Mouse (Mus musculus) neural tube, embryonic 12.5 days (tissue): ENCODE data around the gene Ubtd2. TPM values are rescaled to one million over a fixed set of nuclear protein-coding genes. Genes with fewer than 3 reads are reported as not detected.

ENCODE experiments used
- ATAC-seq: fragments of 200-750 bp; cut with Nextera tagmentation; 2 replicates; pipeline ENCODE4 v1.8.0; 2017; ENCODE audit warnings: low read depth, mild to moderate bottlenecking, moderate TSS enrichment, moderate library complexity; ENCODE audit not compliant: low FRiP score
- H3K27ac ChIP-seq: fragments of 300-500 bp; sonication (generic); 2 replicates; pipeline ENCODE4 v1.5.1; 2016
- H3K27me3 ChIP-seq: fragments of 300-500 bp; sonication (generic); replicated peaks from 2 replicates; pipeline ENCODE4 v1.6.1; 2016; ENCODE audit warnings: mild to moderate bottlenecking
- H3K36me3 ChIP-seq: fragments of 300-500 bp; sonication (generic); 2 replicates; pipeline ENCODE4 v1.6.1; 2016; ENCODE audit warnings: mild to moderate bottlenecking
- H3K4me1 ChIP-seq: fragments of 300-500 bp; sonication (generic); 2 replicates; pipeline ENCODE4 v1.6.1; 2016
- H3K4me2 ChIP-seq: fragments of 300-500 bp; sonication (generic); replicated peaks from 2 replicates; pipeline ENCODE4 v1.6.1; 2016; ENCODE audit warnings: mild to moderate bottlenecking
- H3K4me3 ChIP-seq: fragments of 300-500 bp; sonication (generic); 2 replicates; pipeline ENCODE4 v1.5.1; 2016
- H3K9ac ChIP-seq: fragments of 300-500 bp; sonication (generic); 2 replicates; pipeline ENCODE4 v1.6.1; 2016; ENCODE audit warnings: mild to moderate bottlenecking
- H3K9me3 ChIP-seq: fragments of 300-500 bp; sonication (generic); 2 replicates; pipeline ENCODE4 v1.6.1; 2016; ENCODE audit warnings: mild to moderate bottlenecking
- WGBS: fragments of 180-500 bp; shearing (Covaris S2); methylation state at CpG from one replicate; pipeline ENCODE4 v1.1.7; 2016; 5-methylcytosine and 5-hydroxymethylcytosine counted together
- polyA plus RNA-seq: library from polyadenylated mRNA; unstranded; fragments of >200 nt; fragmentation: Nextera tagmentation; extraction: Ambion mirVana; gene quantifications from 2 replicates; pipeline ENCODE4 v1.2.1, GENCODE M21; 2016

Ubtd2 gene
- polyA plus RNA-seq, 1 experiment from 2014 or later: 60.6 TPM

GRCm38 (mm10) chr11:32542687-32543411 lies 87.7 kb downstream of the Ubtd2 start:
- no peak overlapping the region for H3K27ac ChIP-seq
- no peaks in the 10 kb centered on the region for H3K9me3 ChIP-seq
- peaks cover 23% of the 10 kb centered on the region for H3K4me1 ChIP-seq
- ATAC-seq: no peak
- no peak overlapping the region for H3K9ac ChIP-seq
- no peak overlapping the region for H3K4me3 ChIP-seq
- 50% methylated on average over 2 of the region's 3 CpGs for WGBS
- H3K36me3 ChIP-seq: no peaks in the 10 kb centered on the region
- H3K27me3 ChIP-seq: no peaks in the 10 kb centered on the region
- H3K4me2 ChIP-seq: no peak overlapping the region

- 86% methylated on average over 6 of the region's 6 CpGs for WGBS
- no peaks in the 10 kb centered on the region for H3K36me3 ChIP-seq
- ATAC-seq: no peak
- no peak overlapping the region for H3K4me3 ChIP-seq
- no peak overlapping the region for H3K9ac ChIP-seq
- H3K4me1 ChIP-seq: peaks cover 11% of the 10 kb centered on the region; the same call in 1 of the 2 replicates
- H3K9me3 ChIP-seq: no peaks in the 10 kb centered on the region
- H3K27me3 ChIP-seq: no peaks in the 10 kb centered on the region
- no peak overlapping the region for H3K4me2 ChIP-seq
- H3K27ac ChIP-seq: no peak overlapping the region
Measured at GRCm38 (mm10) chr11:32544041-32544440, 88.9 kb downstream of the Ubtd2 start.

- Histone ChIP-seq H3K27me3 (no peaks in the 10 kb centered on the region), H3K9ac (no peak overlapping the region), H3K9me3 (no peaks in the 10 kb centered on the region), H3K4me1 (peaks cover 12% of the 10 kb centered on the region), H3K4me3 (no peak overlapping the region), H3K4me2 (no peak overlapping the region), H3K27ac (no peak overlapping the region), H3K36me3 (no peaks in the 10 kb centered on the region)
- no peak for ATAC-seq
- 91% methylated on average over 5 of the region's 5 CpGs for WGBS
Measured at GRCm38 (mm10) chr11:32544497-32544896, 89.3 kb downstream of the Ubtd2 start.

- ATAC-seq: no peak
- Histone ChIP-seq H3K27ac (no peak overlapping the region), H3K9me3 (no peaks in the 10 kb centered on the region), H3K4me3 (no peak overlapping the region), H3K4me1 (peaks cover 14% of the 10 kb centered on the region), H3K9ac (no peak overlapping the region), H3K36me3 (no peaks in the 10 kb centered on the region), H3K4me2 (no peak overlapping the region), H3K27me3 (no peaks in the 10 kb centered on the region)
- 79% methylated on average over 12 of the region's 12 CpGs for WGBS
Measured at GRCm38 (mm10) chr11:32545605-32546004, 90.4 kb downstream of the Ubtd2 start.

GRCm38 (mm10) chr11:32546483-32546882 lies 91.3 kb downstream of the Ubtd2 start:
- H3K27me3 ChIP-seq: no peaks in the 10 kb centered on the region
- H3K27ac ChIP-seq: no peak overlapping the region
- no peaks in the 10 kb centered on the region for H3K9me3 ChIP-seq
- WGBS: 93% methylated on average over 5 of the region's 5 CpGs
- peaks cover 17% of the 10 kb centered on the region for H3K4me1 ChIP-seq
- H3K36me3 ChIP-seq: no peaks in the 10 kb centered on the region
- H3K4me2 ChIP-seq: no peak overlapping the region
- no peak overlapping the region for H3K9ac ChIP-seq
- H3K4me3 ChIP-seq: no peak overlapping the region
- ATAC-seq: no peak

- no peaks in the 10 kb centered on the region for H3K36me3 ChIP-seq
- 80% methylated on average over 10 of the region's 10 CpGs for WGBS
- H3K9ac ChIP-seq: no peak overlapping the region
- H3K27me3 ChIP-seq: no peaks in the 10 kb centered on the region
- ATAC-seq: no peak
- H3K4me3 ChIP-seq: no peak overlapping the region
- H3K4me2 ChIP-seq: no peak overlapping the region
- H3K27ac ChIP-seq: no peak overlapping the region
- H3K9me3 ChIP-seq: no peaks in the 10 kb centered on the region
- H3K4me1 ChIP-seq: peaks cover 26% of the 10 kb centered on the region
Measured at GRCm38 (mm10) chr11:32547391-32547947, 92.3 kb downstream of the Ubtd2 start.

GRCm38 (mm10) chr11:32548240-32548639 lies 93.1 kb downstream of the Ubtd2 start:
- Histone ChIP-seq H3K4me3 (no peak overlapping the region), H3K9ac (no peak overlapping the region), H3K9me3 (no peaks in the 10 kb centered on the region), H3K27ac (no peak overlapping the region), H3K27me3 (no peaks in the 10 kb centered on the region), H3K4me2 (no peak overlapping the region), H3K4me1 (peaks cover 27% of the 10 kb centered on the region), H3K36me3 (no peaks in the 10 kb centered on the region)
- no peak for ATAC-seq
- WGBS: 90% methylated on average over 4 of the region's 4 CpGs

- Histone ChIP-seq H3K4me2 (no peak overlapping the region), H3K9ac (no peak overlapping the region), H3K4me3 (no peak overlapping the region), H3K9me3 (no peaks in the 10 kb centered on the region), H3K4me1 (peaks cover 29% of the 10 kb centered on the region), H3K27me3 (no peaks in the 10 kb centered on the region), H3K36me3 (no peaks in the 10 kb centered on the region), H3K27ac (no peak overlapping the region)
- no peak for ATAC-seq
- 57% methylated on average over 6 of the region's 6 CpGs for WGBS
Measured at GRCm38 (mm10) chr11:32549236-32549635, 94.1 kb downstream of the Ubtd2 start.

- Histone ChIP-seq H3K36me3 (no peaks in the 10 kb centered on the region), H3K9ac (no peak overlapping the region), H3K27me3 (no peaks in the 10 kb centered on the region), H3K27ac (no peak overlapping the region), H3K4me2 (no peak overlapping the region), H3K4me1 (peaks cover 29% of the 10 kb centered on the region), H3K9me3 (no peaks in the 10 kb centered on the region), H3K4me3 (no peak overlapping the region)
- ATAC-seq: peak; percentile 32
- WGBS: 29% methylated on average over 4 of the region's 4 CpGs
Measured at GRCm38 (mm10) chr11:32550102-32550501, 94.9 kb downstream of the Ubtd2 start.

GRCm38 (mm10) chr11:32551056-32551455 lies 95.9 kb downstream of the Ubtd2 start:
- WGBS: 93% methylated on average over 4 of the region's 4 CpGs
- H3K27ac ChIP-seq: no peak overlapping the region
- H3K27me3 ChIP-seq: no peaks in the 10 kb centered on the region
- H3K9ac ChIP-seq: no peak overlapping the region
- H3K36me3 ChIP-seq: no peaks in the 10 kb centered on the region
- H3K4me2 ChIP-seq: no peak overlapping the region
- peaks cover 29% of the 10 kb centered on the region for H3K4me1 ChIP-seq
- no peaks in the 10 kb centered on the region for H3K9me3 ChIP-seq
- H3K4me3 ChIP-seq: no peak overlapping the region
- no peak for ATAC-seq

- Histone ChIP-seq H3K27me3 (no peaks in the 10 kb centered on the region), H3K4me2 (no peak overlapping the region), H3K4me3 (no peak overlapping the region), H3K36me3 (no peaks in the 10 kb centered on the region), H3K27ac (0 out of 2 replicates have a peak overlapping the region, but pooled peaks have one; percentile 20), H3K4me1 (peaks cover 29% of the 10 kb centered on the region), H3K9me3 (no peaks in the 10 kb centered on the region), H3K9ac (no peak overlapping the region)
- ATAC-seq: peak; percentile 59; the same call in 1 of the 2 replicates
- 57% methylated on average over 12 of the region's 12 CpGs for WGBS
Measured at GRCm38 (mm10) chr11:32551579-32552297, 96.6 kb downstream of the Ubtd2 start.

GRCm38 (mm10) chr11:32552401-32553090 lies 97.4 kb downstream of the Ubtd2 start:
- Histone ChIP-seq H3K4me1 (peaks cover 29% of the 10 kb centered on the region), H3K9me3 (no peaks in the 10 kb centered on the region), H3K27ac (0 out of 2 replicates have a peak overlapping the region, but pooled peaks have one; percentile 20), H3K9ac (no peak overlapping the region), H3K27me3 (no peaks in the 10 kb centered on the region), H3K36me3 (no peaks in the 10 kb centered on the region), H3K4me2 (no peak overlapping the region), H3K4me3 (no peak overlapping the region)
- 70% methylated on average over 13 of the region's 13 CpGs for WGBS
- ATAC-seq: no peak
